Mouse (Mus musculus) cerebral cortex, adult 2 months (tissue): Measurements from ENCODE around the gene Ascl2.

Experiments
- WGBS: fragments of 180-500 bp; shearing (Covaris S2); methylation state at CpG from one replicate; pipeline ENCODE4 v1.1.7; 2018; 5-methylcytosine and 5-hydroxymethylcytosine counted together

Ascl2 gene

GRCm38 (mm10) chr7:143002679-143003078, 33.6 kb upstream of the Ascl2 start:
- 59% methylated on average over 3 of the region's 3 CpGs for WGBS

- 45% methylated on average over 3 of the region's 3 CpGs for WGBS
Observed at GRCm38 (mm10) chr7:142997403-142998150, 28.5 kb upstream of the Ascl2 start.

DNA sequence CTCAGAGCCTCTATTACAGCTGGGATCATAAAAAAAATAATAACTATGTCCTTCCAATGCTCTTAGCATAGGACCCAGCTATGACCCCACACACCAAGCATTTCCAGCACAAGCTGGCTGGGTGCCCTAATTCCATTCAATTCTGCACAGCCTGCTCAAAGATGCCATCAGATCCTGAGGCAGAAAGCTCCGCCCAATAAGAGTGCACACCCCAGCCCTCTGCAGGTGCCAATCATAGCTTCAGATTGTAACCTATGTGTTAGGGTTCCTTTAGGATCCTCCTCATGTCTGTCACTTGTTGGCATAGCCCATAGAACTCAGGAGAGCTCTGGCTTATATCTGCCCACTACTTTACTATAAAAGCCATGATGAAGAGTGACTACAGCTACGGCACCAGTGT, 27.9 kb upstream of the Ascl2 start:
- 81% methylated on average over 2 of the region's 2 CpGs for WGBS

- 89% methylated on average over 3 of the region's 3 CpGs for WGBS
Observed at GRCm38 (mm10) chr7:142995630-142996338, 26.7 kb upstream of the Ascl2 start.

GRCm38 (mm10) chr7:142987718-142988117, 18.7 kb upstream of the Ascl2 start:
- 98% methylated on average over 3 of the region's 3 CpGs for WGBS

DNA sequence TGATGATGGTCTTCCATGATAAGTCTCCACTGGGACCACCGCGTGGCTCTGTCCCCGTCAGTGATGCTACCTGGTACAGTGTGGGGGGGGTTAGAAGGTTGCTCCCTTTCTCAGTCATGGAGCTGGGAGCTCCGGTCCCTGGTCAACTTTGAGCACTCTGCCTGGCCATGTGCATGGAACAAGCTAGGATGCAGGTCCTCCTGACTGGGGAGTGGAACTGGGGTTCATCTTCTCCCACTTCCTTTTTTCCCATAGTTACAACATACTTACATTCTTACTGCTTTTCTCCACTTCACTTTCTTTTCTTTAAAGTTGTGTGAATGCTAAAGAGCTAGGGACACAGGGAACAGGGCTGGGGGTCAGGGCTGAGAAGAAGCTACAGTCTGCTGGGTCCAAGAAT, 16.1 kb upstream of the Ascl2 start:
- WGBS: 93% methylated on average over 4 of the region's 4 CpGs

- 84% methylated on average over 4 of the region's 4 CpGs for WGBS
Observed at GRCm38 (mm10) chr7:142981908-142982307, 12.8 kb upstream of the Ascl2 start.

GRCm38 (mm10) chr7:142967884-142968808, 918 bp downstream of the Ascl2 start:
- 1% methylated on average over 90 of the region's 90 CpGs for WGBS

- 3% methylated on average over 36 of the region's 36 CpGs for WGBS
Observed at GRCm38 (mm10) chr7:142967414-142967883, 1.6 kb downstream of the Ascl2 start.

DNA sequence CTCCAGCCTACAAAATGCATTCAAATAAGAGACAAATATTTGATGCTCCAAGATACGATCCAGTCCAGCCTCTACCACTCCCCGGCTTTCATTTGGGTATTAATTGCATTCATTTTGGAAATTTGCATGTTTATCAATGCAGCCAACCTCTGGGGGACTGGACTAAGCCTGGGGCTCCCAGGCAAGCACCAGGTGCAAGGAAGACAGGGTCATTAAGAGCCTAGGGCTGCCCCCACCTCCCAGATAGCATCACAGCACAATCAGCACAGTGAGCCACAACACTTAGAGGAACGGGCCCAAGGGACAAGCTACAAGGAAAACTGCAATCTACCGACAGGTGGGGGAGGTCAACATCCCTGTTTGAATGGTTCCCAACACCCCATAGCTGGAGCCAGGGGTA, 9.3 kb downstream of the Ascl2 start:
- WGBS: 82% methylated on average over 4 of the region's 4 CpGs

GRCm38 (mm10) chr7:142958817-142959216, 10.2 kb downstream of the Ascl2 start:
- WGBS: 97% methylated on average over 1 of the region's 1 CpGs

DNA sequence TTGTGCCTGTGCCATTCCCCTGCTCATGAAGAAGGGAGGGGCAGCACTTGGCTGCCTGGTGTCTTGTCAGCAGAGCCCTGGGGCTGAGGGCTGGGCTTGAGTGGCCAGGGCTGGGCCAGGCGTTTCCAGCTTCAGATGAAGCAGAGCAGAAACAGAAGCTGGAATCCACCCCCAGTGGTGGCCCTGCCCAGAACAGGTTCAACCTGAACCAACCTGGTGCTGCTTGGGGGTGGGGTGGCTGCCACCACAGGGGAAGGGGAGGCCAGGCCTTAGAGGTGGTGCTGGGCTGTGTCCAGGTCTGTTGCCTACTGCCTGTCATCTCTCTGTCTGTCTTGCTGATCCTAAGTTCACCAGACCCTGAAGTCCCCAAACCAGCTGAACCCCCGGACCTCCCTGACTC, 13.0 kb downstream of the Ascl2 start:
- WGBS: 76% methylated on average over 2 of the region's 2 CpGs

- 20% methylated on average over 1 of the region's 1 CpGs for WGBS
Observed at GRCm38 (mm10) chr7:142949568-142949967, 19.5 kb downstream of the Ascl2 start.

- WGBS: 92% methylated on average over 14 of the region's 14 CpGs
Observed at GRCm38 (mm10) chr7:142935708-142936107, 33.4 kb downstream of the Ascl2 start.

DNA sequence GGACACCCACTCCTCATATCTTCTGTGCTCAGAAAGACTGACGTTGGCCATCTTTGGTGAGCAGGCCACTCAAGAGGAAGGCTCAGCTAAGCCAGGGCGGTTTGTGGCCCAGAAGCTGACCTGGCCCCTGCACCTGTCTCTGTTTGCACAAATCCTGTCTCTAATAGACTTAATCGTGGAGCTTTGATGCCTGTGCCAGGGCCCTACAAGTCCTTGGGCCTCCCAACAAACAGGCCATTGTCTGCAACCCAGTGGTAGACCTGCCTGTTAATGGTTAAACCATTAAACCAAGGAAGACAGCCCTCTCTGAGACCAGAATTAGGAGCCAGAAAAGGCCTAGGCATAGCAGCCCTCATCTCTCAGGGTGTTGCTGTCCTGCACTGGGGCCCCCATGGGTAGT, 36.6 kb downstream of the Ascl2 start:
- WGBS: 68% methylated on average over 3 of the region's 3 CpGs

- 90% methylated on average over 3 of the region's 3 CpGs for WGBS
Observed at GRCm38 (mm10) chr7:142931028-142931427, 38.0 kb downstream of the Ascl2 start, which contains the start of gene Th. TSS of gene Th (minus strand) at chr7:142931128.

- 89% methylated on average over 2 of the region's 2 CpGs for WGBS
Observed at GRCm38 (mm10) chr7:142929516-142929915, 39.5 kb downstream of the Ascl2 start.

GRCm38 (mm10) chr7:142927293-142927692, 41.8 kb downstream of the Ascl2 start:
- 89% methylated on average over 8 of the region's 8 CpGs for WGBS

DNA sequence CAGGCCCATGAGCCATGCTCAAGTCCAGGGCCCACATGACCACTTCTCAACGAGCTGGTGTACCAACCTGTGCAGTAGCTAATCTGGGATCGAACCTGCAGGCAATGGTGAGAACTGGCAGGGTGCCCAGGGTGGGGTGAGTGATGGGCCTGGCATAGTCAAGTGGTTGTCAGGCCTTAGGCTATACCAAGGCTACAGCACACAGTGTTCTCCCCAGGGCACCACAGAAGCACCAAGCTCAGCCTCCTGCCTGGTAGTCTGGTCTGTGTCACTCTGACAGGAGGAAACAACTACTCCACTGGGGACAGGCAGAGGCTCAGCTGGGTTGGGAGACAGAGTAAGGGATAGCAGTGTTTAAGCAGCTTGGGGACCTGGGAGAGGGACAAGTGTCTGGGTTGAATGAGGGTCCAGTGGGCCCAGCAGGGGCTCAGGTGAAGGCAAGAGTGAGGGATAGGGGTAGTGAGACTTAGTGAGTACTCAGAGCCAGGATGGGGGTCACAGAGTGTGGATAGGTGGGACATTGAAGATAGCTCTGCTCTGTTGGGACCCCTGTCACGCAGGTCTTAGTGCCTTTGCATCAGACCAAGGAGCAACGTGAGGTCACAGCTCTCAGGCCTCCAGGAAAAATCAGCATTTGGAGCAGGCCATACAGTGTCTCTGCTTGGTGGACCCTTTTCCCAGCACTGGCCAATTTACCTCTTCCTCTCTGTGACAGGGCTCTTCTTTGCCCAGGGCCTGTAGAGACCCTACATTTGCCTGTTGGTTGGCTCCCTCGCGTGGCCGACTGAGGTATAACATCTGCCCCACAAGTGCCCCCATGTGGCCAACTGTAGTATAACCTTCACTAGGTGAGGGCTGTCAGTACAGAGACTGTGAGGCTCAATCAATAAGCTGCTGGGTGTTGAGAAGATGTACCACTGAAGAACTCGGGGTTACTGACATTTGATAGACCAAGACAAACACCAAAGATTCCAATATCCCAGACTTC, 50.1 kb downstream of the Ascl2 start:
- 36% methylated on average over 8 of the region's 8 CpGs for WGBS

DNA sequence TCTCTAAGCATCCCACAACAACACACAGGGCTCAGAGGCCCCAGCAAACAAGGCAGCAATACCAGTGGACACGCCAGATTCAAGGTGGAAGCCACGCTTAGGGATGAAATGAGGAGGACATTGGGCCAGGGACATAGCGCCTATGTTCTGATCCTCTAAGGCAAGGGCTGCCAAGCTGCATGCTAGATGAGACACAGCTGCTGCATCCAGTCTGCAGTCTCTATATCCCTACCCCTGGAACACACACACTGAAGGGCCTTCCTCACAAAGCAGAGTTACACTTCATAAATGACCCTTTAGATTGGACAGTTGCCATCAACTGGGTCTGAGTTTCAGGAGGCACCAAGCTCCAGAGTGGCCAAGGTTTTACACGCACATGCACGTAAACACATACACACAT, 51.4 kb downstream of the Ascl2 start:
- 95% methylated on average over 5 of the region's 5 CpGs for WGBS
